Mouse (Mus musculus) activated CD4-positive, CD25-positive, alpha-beta regulatory T cell, adult 9 weeks (primary cell): ENCODE data around the gene Rabgap1. TPM values are rescaled to one million over a fixed set of nuclear protein-coding genes. Genes with fewer than 3 reads are reported as not detected.

ENCODE experiments used
- polyA plus RNA-seq: library from polyadenylated mRNA; unstranded; fragments of 100-300 nt; shearing (Covaris generic); gene quantifications from one replicate; pipeline ENCODE4 v1.2.1, GENCODE M21; 2017

The Rabgap1 gene
- polyA plus RNA-seq, result 73.0 TPM

GRCm38 (mm10) chr2:37442611-37443591 is at the start of gene Rabgap1, which contains the start of the genes Zbtb26 and Zbtb6:
Gene Rabgap1, plus strand, starts transcription at chr2:37443279.
Gene Zbtb26, minus strand, starts transcription at chr2:37443135.
Gene Zbtb6, minus strand, starts transcription at chr2:37443171.

GRCm38 (mm10) chr2:37422306-37423304 is 20.5 kb upstream of the Rabgap1 start, which contains the start of gene Rc3h2:
Gene Rc3h2, minus strand, starts transcription at chr2:37422903.

GRCm38 (mm10) chr2:37516030-37516710 is 73.1 kb downstream of the Rabgap1 start, which contains the start of gene Gpr21:
Gene Gpr21, plus strand, starts transcription at chr2:37516332.

Other genes starting within 250 kb of the Rabgap1 start
- gene Olfr366, start 231.7 kb upstream of the Rabgap1 start, polyA plus RNA-seq, result not detected
- not detected for gene Olfr368, start 116.8 kb upstream of the Rabgap1 start, polyA plus RNA-seq
- 33.7 TPM for gene Pdcl, start 83.9 kb upstream of the Rabgap1 start, polyA plus RNA-seq
- 25.0 TPM for gene Rc3h2, start 20.4 kb upstream of the Rabgap1 start, polyA plus RNA-seq
- 6.4 TPM for gene Zbtb26, start 144 bp upstream of the Rabgap1 start, polyA plus RNA-seq
- gene Zbtb6, start 108 bp upstream of the Rabgap1 start, polyA plus RNA-seq, result 7.4 TPM
- gene Gpr21, start 73.1 kb downstream of the Rabgap1 start, polyA plus RNA-seq, result 1.2 TPM